Mouse (Mus musculus): ENCODE results near the gene Kyat1. TPM values are rescaled to one million over a fixed set of nuclear protein-coding genes. Genes with fewer than 3 reads are reported as not detected.

Kyat1 gene
- polyA plus RNA-seq, 1 experiment: 9.7 TPM

DNA sequence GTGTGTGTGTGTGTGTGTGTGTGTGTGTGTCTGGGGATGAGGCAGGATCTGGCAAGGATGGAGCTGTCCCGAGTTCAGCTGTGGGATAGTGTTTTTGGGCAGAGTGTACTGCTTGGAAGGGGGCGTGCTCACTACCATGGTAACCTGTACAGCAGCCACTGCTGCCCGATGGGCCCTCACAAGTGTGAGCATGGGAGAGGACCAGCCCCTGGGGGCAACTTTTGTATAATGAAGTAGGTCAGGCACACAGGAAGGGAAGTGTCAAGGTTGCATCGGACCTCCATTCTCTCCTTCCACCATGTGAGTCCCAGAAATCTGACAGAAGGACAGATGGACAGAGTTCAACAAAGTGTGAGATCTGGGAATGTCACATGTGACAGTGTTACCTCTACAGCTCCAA lies 42.0 kb upstream of the Kyat1 start:
- Histone ChIP-seq H3K4me1 (ENCODE audit: control insufficient read depth, insufficient read depth, insufficient read length) (peaks cover 44% of the 10 kb centered on the region; the same call in 1 of the 2 replicates), H3K4me3 (ENCODE audit: extremely low read depth, insufficient read depth, insufficient read length) (no peak overlapping the region), H3K27me3 (ENCODE audit: control insufficient read depth, insufficient read depth, low read length) (no peaks in the 10 kb centered on the region), H3K36me3 (ENCODE audit: control insufficient read depth, insufficient read depth, low read length) (peaks cover 4% of the 10 kb centered on the region), H3K27ac (ENCODE audit: insufficient read depth, low read length) (0 out of 2 replicates have a peak overlapping the region, but pooled peaks have one; percentile 12)
- no peak for TF ChIP-seq CTCF (IDR thresholded peaks at IDR 0.05; ENCODE audit: extremely low read depth, insufficient read depth, insufficient read length, insufficient replicate concordance)
- TF ChIP-seq POLR2A (IDR thresholded peaks at IDR 0.05; ENCODE audit: low read depth, low read length): no peak
- WGBS: 79% methylated on average over 4 of the region's 4 CpGs
- DNase-seq (ENCODE audit: low read depth in 1 of 2, low spot score in 2 of 2): no peak

DNA sequence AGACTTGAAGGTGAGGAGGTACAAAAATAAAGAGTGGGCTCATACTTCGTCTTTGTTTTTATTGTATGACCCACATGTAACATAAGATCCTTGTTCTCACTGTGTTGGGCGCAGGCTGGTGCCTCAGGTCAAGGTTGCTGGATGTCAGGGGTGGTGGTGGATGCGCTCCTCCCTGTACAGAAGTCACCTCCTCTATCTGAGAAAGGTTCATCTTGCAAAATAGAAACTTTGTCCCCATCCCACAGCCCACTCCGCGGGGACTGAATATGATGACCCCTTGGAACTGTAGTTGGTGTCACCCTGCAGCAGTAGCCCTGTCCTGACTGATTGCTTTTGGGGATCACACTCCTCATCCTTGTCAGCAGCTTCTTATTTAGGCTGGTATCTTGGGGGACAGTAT lies 41.4 kb upstream of the Kyat1 start:
- 93% methylated on average over 5 of the region's 5 CpGs for WGBS
- peaks cover 40% of the 10 kb centered on the region; the same call in 1 of the 2 replicates for H3K4me1 ChIP-seq (ENCODE audit: control insufficient read depth, insufficient read depth, insufficient read length)
- no peaks in the 10 kb centered on the region for H3K27me3 ChIP-seq (ENCODE audit: control insufficient read depth, insufficient read depth, low read length)
- peak overlapping the region; percentile 59 for H3K27ac ChIP-seq (ENCODE audit: insufficient read depth, low read length)
- DNase-seq (ENCODE audit: low read depth in 1 of 2, low spot score in 2 of 2): no peak
- no peak for TF ChIP-seq CTCF (IDR thresholded peaks at IDR 0.05; ENCODE audit: extremely low read depth, insufficient read depth, insufficient read length, insufficient replicate concordance)
- H3K36me3 ChIP-seq (ENCODE audit: control insufficient read depth, insufficient read depth, low read length): peaks cover 4% of the 10 kb centered on the region
- H3K4me3 ChIP-seq (ENCODE audit: extremely low read depth, insufficient read depth, insufficient read length): no peak overlapping the region

DNA sequence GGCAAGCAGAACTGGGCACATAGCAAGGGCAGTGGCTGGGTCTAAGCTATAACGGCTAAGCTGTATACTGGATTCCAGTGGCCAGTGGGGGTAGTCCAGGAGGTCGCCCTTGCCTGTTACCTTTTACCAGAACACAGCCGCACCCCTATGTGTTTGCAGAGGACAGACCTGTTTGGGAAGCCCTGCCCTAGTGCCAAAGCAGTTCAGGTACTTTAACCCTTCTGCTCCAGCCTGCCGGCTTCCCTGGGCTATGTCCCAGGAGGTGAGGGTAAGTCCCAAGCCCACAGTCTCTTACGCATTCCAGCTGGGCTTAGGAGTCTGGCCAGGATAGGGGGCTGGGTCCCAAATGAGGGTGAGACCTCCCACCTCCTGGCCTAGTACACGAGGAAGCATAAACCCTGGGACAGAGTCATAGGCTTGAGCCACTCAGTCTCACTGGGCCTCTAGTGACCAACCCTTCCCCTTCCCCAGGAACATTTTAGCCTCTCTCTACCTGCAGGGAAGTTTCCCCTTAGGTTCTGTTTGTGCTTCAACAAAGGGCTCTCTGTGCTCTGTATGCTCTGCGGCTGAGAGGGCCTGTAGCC lies 39.0 kb upstream of the Kyat1 start:
- no peak for TF ChIP-seq CTCF (IDR thresholded peaks at IDR 0.05; ENCODE audit: extremely low read depth, insufficient read depth, insufficient read length, insufficient replicate concordance)
- TF ChIP-seq POLR2A (IDR thresholded peaks at IDR 0.05; ENCODE audit: low read depth, low read length): no peak
- H3K27me3 ChIP-seq (ENCODE audit: control insufficient read depth, insufficient read depth, low read length): no peaks in the 10 kb centered on the region
- peaks cover 10% of the 10 kb centered on the region for H3K36me3 ChIP-seq (ENCODE audit: control insufficient read depth, insufficient read depth, low read length)
- 86% methylated on average over 7 of the region's 7 CpGs for WGBS
- H3K27ac ChIP-seq (ENCODE audit: insufficient read depth, low read length): peak overlapping the region; percentile 28; the same call in 1 of the 2 replicates
- H3K4me1 ChIP-seq (ENCODE audit: control insufficient read depth, insufficient read depth, insufficient read length): peaks cover 28% of the 10 kb centered on the region; the same call in 1 of the 2 replicates
- no peak overlapping the region for H3K4me3 ChIP-seq (ENCODE audit: extremely low read depth, insufficient read depth, insufficient read length)
- DNase-seq (ENCODE audit: low read depth in 1 of 2, low spot score in 2 of 2): no peak

DNA sequence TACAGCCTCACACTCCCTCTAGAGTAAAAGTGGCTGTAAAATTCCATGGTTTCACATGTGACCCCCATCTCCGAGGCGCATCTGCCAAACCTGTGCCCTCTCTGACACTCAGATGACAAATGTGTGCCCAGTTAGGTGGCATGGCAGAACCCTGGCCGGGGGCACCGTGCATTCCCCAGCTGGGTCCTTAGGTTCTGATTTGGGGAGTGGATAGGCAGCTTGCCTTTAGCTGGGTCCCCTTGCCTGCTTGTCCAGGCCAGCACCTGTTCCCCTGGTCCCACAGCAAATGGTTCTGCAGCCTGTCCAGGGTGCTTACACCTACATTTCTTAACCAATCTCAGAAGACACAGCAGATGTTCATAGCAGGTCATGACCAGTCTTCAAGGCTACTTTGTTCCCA lies 37.7 kb upstream of the Kyat1 start:
- 96% methylated on average over 4 of the region's 4 CpGs for WGBS
- H3K36me3 ChIP-seq (ENCODE audit: control insufficient read depth, insufficient read depth, low read length): peaks cover 10% of the 10 kb centered on the region

DNA sequence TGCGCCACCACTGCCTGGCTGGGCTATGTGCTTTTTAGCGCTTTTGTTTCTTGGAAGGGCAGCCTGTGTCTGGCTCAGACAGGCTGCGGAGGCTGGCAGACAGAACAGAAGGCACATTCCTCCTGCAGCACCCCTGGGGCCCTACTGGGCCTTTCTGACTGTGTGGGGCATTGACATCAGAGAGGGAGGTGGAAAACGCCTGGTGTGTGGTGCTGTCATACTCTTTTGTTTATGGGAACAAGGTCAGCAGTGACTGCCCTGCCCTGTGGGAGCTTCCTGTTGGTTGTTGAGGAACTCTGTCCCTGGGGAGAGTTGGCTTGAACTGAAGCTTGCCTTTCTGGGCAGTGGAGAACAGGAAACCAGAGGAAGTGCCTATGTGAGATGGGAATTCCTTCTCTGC lies 36.9 kb upstream of the Kyat1 start:
- Histone ChIP-seq H3K4me1 (ENCODE audit: control insufficient read depth, insufficient read depth, insufficient read length) (peaks cover 27% of the 10 kb centered on the region; the same call in 1 of the 2 replicates), H3K27me3 (ENCODE audit: control insufficient read depth, insufficient read depth, low read length) (no peaks in the 10 kb centered on the region), H3K36me3 (ENCODE audit: control insufficient read depth, insufficient read depth, low read length) (peaks cover 10% of the 10 kb centered on the region), H3K27ac (ENCODE audit: insufficient read depth, low read length) (peak overlapping the region; percentile 54; the same call in 1 of the 2 replicates), H3K4me3 (ENCODE audit: extremely low read depth, insufficient read depth, insufficient read length) (no peak overlapping the region)
- TF ChIP-seq CTCF (IDR thresholded peaks at IDR 0.05; ENCODE audit: extremely low read depth, insufficient read depth, insufficient read length, insufficient replicate concordance): no peak
- TF ChIP-seq POLR2A (IDR thresholded peaks at IDR 0.05; ENCODE audit: low read depth, low read length): no peak
- 79% methylated on average over 4 of the region's 4 CpGs for WGBS
- no peak for DNase-seq (ENCODE audit: low read depth in 1 of 2, low spot score in 2 of 2)

More for the DNA sequence above, 37.7 kb upstream of the Kyat1 start:
- Histone ChIP-seq H3K4me1 (ENCODE audit: control insufficient read depth, insufficient read depth, insufficient read length) (peaks cover 33% of the 10 kb centered on the region; the same call in 1 of the 2 replicates), H3K4me3 (ENCODE audit: extremely low read depth, insufficient read depth, insufficient read length) (no peak overlapping the region), H3K27ac (ENCODE audit: insufficient read depth, low read length) (no peak overlapping the region), H3K27me3 (ENCODE audit: control insufficient read depth, insufficient read depth, low read length) (no peaks in the 10 kb centered on the region)
- no peak for DNase-seq (ENCODE audit: low read depth in 1 of 2, low spot score in 2 of 2)
- TF ChIP-seq CTCF (IDR thresholded peaks at IDR 0.05; ENCODE audit: extremely low read depth, insufficient read depth, insufficient read length, insufficient replicate concordance): no peak
- no peak for TF ChIP-seq POLR2A (IDR thresholded peaks at IDR 0.05; ENCODE audit: low read depth, low read length)

DNA sequence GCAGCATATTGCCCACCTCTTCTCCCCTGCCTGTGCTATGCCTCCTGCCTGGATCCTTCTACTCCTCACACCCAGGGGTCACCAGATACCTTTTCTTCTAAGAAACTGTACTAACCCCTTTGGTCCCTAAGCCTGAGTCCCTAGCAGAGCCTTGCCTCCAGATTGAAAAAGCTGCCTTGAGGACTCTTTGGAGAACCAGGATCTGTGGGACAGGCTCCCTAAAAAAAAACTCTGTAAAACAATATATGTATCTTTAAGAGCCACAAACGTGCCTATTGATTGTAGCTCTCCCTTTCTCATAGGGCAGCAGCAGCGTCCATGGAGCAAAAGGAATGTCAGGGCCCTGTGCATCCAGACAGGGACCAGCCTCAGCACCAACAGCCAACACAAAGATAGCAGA lies 34.6 kb upstream of the Kyat1 start, which contains the start of gene Gm28035:
Gene Gm28035 (plus strand): TSS at position 301 of the 400 bp plus-strand sequence.
- Histone ChIP-seq H3K4me3 (ENCODE audit: extremely low read depth, insufficient read depth, insufficient read length) (no peak within 1 kb of the TSS), H3K27ac (ENCODE audit: insufficient read depth, low read length) (peak within 1 kb of the TSS; percentile 25), H3K4me1 (ENCODE audit: control insufficient read depth, insufficient read depth, insufficient read length) (peaks cover 11% of the 10 kb centered on the region; the same call in 1 of the 2 replicates), H3K27me3 (ENCODE audit: control insufficient read depth, insufficient read depth, low read length) (no peaks in the 10 kb centered on the region), H3K36me3 (ENCODE audit: control insufficient read depth, insufficient read depth, low read length) (peaks cover 10% of the 10 kb centered on the region)
- TF ChIP-seq CTCF (IDR thresholded peaks at IDR 0.05; ENCODE audit: extremely low read depth, insufficient read depth, insufficient read length, insufficient replicate concordance) (no peak), POLR2A (IDR thresholded peaks at IDR 0.05; ENCODE audit: low read depth, low read length) (no peak)
- DNase-seq (ENCODE audit: low read depth in 1 of 2, low spot score in 2 of 2): no peak
- 79% methylated on average over 2 of the region's 2 CpGs for whole genome bisulfite sequencing

DNA sequence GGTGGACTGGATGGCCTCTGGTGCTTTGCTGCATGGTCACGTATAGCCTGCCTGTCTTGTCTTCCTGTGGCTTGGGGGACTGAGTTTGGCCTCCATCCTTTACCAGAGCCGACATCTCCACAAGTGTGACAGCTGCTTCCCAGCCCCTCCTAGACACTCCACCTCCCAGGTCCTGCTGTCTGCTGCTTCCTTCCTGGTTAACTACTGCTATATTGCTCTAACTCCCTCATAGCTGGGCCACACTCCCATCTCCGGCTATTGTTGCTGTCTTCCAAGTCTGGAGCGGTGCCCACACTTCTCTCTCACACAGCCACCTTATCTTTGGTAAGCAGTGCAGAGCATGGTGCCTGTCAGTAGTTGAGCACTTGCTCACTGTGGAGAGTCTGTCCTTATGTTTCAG lies 34.1 kb upstream of the Kyat1 start:
- peak overlapping the region; percentile 25 for H3K27ac ChIP-seq (ENCODE audit: insufficient read depth, low read length)
- 74% methylated on average over 4 of the region's 4 CpGs for WGBS
- TF ChIP-seq POLR2A (IDR thresholded peaks at IDR 0.05; ENCODE audit: low read depth, low read length) (no peak), CTCF (IDR thresholded peaks at IDR 0.05; ENCODE audit: extremely low read depth, insufficient read depth, insufficient read length, insufficient replicate concordance) (no peak)
- H3K4me1 ChIP-seq (ENCODE audit: control insufficient read depth, insufficient read depth, insufficient read length): peaks cover 11% of the 10 kb centered on the region; the same call in 1 of the 2 replicates
- DNase-seq (ENCODE audit: low read depth in 1 of 2, low spot score in 2 of 2): no peak
- no peak overlapping the region for H3K4me3 ChIP-seq (ENCODE audit: extremely low read depth, insufficient read depth, insufficient read length)
- peaks cover 10% of the 10 kb centered on the region for H3K36me3 ChIP-seq (ENCODE audit: control insufficient read depth, insufficient read depth, low read length)
- H3K27me3 ChIP-seq (ENCODE audit: control insufficient read depth, insufficient read depth, low read length): no peaks in the 10 kb centered on the region
